Mouse (Mus musculus) adrenal gland, postnatal 0 days (tissue): ENCODE measurements around the gene Gm17324. TPM values are rescaled to one million over a fixed set of nuclear protein-coding genes. Genes with fewer than 3 reads are reported as not detected.

Experiments used
- microRNA-seq: library from miRNA; unstranded; fragments of <30 nt; microRNA quantifications from one replicate; pipeline ENCODE4, GENCODE M21; 2016; ENCODE audit warnings: borderline replicate concordance; ENCODE audit not compliant: insufficient number of aligned reads
- polyA plus RNA-seq: library from polyadenylated mRNA; unstranded; fragments of >200 nt; fragmentation: Nextera tagmentation; extraction: Ambion mirVana; gene quantifications from 2 replicates; pipeline ENCODE4 v1.2.1, GENCODE M21; 2015

Gm17324 gene
- polyA plus RNA-seq, result 0.75 and 1.5 TPM in 2 replicates

DNA sequence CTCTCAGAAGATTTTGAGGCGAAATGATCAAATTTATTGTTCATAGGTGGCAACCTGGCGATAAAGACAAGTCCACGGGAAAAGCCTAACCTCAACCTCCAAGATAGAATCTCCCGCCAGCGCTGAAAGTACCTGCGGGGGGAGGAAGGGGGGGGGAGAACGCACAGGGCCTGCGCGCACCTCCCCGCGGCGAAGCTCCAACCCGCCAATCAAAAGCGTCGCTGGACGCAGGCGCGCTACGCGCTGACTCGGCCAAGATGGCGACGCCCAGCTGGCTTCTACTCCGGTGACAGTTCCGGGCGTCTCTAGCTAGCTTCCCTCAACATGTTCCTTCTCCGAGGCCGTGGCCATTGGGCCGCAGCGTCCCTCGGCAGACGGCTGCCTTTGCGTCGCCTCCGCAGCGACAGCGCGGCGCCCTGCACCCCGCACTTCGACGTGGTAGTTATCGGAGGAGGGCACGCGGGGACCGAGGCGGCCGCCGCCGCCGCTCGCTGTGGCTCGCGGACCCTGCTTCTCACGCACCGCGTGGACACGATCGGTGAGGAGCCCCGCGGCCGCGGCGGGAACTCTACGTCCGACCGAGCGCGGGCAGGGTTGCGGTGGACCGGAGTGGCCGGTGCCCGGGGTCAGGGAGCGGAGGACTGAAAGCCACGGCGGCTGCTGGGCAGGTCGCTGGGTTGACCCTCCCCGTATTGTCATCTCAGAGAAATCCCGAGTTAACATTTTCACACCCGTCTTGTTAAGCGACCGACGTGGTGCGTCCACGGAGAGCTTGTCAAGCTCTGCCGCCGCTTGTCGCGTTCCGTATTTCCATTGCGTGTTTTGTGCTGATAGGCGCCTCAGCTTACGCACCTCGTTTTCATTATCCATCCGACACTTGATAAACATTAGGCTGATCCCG lies at the start of gene Gm17324, which contains the start of gene Mto1:
TSS of gene Gm17324 (minus strand) at position 814 of the 901 bp plus-strand sequence.
TSS of gene Mto1 (plus strand) at position 236 of the 901 bp plus-strand sequence.

DNA sequence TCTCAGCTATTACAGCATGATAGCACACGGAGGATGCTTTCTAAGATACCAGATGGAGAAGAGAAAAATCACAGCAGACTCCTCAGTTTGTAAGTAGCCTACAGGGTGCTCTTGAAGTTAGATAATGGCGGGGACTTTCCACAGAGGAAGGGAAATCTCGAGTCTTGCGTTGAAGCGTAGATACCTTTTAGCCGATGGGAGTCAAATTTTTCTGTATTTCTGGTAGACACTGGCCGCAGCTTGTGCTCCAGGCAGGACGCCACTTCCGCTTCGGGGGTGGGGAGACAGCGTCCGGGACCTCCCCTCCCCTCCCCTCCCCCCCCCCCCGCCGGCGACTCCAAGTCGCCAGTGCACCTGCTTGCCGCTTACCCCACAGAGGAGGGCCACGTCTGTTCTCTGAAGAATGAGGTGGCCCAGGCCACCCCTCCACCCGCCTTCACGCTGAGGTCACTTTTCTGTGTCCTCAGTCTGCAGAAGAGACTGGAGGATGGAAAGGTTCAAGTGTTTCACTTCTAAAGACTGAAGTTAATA lies 40.4 kb upstream of the Gm17324 start, which contains the start of gene Eef1a1:
TSS of gene Eef1a1 (minus strand) at position 262 of the 531 bp plus-strand sequence.

DNA sequence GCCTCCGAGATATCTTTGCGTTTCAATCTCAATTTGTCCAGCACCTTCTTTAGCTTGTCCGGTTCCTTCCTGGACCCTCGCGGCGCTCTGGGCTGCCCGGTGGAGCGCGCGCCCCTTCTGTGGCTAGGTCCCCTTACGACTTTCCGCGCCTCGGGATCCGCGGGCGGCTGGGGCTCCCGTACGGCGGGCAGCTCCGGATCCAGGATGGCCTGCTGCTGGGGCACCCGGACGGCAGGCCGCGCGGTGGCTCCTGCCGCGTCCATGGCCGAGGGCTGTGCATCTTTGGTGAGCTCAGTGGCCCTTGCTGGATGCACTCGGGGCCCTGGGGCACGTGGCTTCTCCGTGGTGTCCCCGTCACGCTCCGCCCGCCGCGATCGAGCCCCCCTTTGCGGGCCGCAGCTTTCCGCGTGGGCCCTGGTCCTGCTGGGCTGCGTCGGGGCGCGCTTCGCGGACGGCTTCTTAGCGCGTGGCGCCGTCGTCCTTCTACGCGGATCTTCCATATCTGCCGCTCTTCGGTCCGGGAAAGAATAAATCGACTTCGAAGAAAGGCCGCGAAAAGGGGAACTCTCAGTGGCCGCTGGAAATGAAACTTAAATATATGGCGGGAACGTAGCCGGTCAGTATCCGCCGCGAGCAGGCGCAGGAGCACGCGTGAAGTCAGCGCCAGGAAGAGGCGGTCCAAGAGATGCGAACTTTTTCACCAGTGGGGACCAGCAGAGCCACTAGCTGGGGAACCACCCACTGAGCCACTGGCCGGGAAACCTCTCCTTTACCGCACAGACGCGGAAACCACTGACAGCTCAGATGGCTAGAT lies 5.8 kb downstream of the Gm17324 start, which contains the start of gene Cgas:
TSS of gene Cgas (minus strand) at position 659 of the 814 bp plus-strand sequence.

Small RNA genes lying within 50 kb of the gene (microRNA-seq; reads per million reads assigned to microRNA genes)
- gene Gm26377, result not detected

Other genes starting within 250 kb of the Gm17324 start
- 0.51 and 3.5 TPM in 2 replicates for gene Gsta1, start 218.1 kb downstream of the Gm17324 start, polyA plus RNA-seq
- gene Gm3776, start 191.7 kb downstream of the Gm17324 start, polyA plus RNA-seq, result 2.8 TPM in 1 of 2 replicates, not detected in the other
- gene Gm10639, start 158.9 kb downstream of the Gm17324 start, polyA plus RNA-seq, result 0.30 and 0.79 TPM in 2 replicates
- gene Omt2a, start 134.0 kb downstream of the Gm17324 start, polyA plus RNA-seq, result not detected in 2 replicates
- gene Omt2b, start 121.2 kb downstream of the Gm17324 start, polyA plus RNA-seq, result not detected in 2 replicates
- gene Gsta2, start 93.0 kb downstream of the Gm17324 start, polyA plus RNA-seq, result 0.75 and 0.82 TPM in 2 replicates
- 0.22 TPM in 1 of 2 replicates, not detected in the other for gene Dppa5a, start 80.6 kb downstream of the Gm17324 start, polyA plus RNA-seq
- 1.1 and 2.0 TPM in 2 replicates for gene Ooep, start 70.1 kb downstream of the Gm17324 start, polyA plus RNA-seq
- 0.11 TPM in 1 of 2 replicates, not detected in the other for gene Ddx43, start 53.0 kb downstream of the Gm17324 start, polyA plus RNA-seq
- gene Cgas, start 5.5 kb downstream of the Gm17324 start, polyA plus RNA-seq, result 0.99 and 1.0 TPM in 2 replicates
- gene Mto1, start 578 bp downstream of the Gm17324 start, polyA plus RNA-seq, result 11.7 and 21.8 TPM in 2 replicates
- gene Eef1a1, start 40.4 kb upstream of the Gm17324 start, polyA plus RNA-seq, result 2,814 and 3,155 TPM in 2 replicates
- 15.3 and 15.6 TPM in 2 replicates for gene Slc17a5, start 139.3 kb upstream of the Gm17324 start, polyA plus RNA-seq
- 1.0 and 1.1 TPM in 2 replicates for gene Cd109, start 166.8 kb upstream of the Gm17324 start, polyA plus RNA-seq